Mouse (Mus musculus) gastrocnemius, postnatal 4 days (tissue): ENCODE data around the gene Smtnl2. TPM values are rescaled to one million over a fixed set of nuclear protein-coding genes. Genes with fewer than 3 reads are reported as not detected.
A peak's percentile ranks its signal among the peaks of the same experiment; 100 is the strongest.
"Not testable (repeated sequence)": the region's sequence is repeated elsewhere in the genome, so short reads cannot be mapped to it uniquely, and the experiment has no call there.

Experiments
- DNase-seq, 2 experiments: peaks; one replicate each; pipeline ENCODE4 v3.0.0; 2021 to 2022; ENCODE audit warnings: low spot score in 2 of 2, mixed read lengths in 2 of 2
- microRNA-seq: library from miRNA; unstranded; fragments of <30 nt; microRNA quantifications from one replicate; pipeline ENCODE4 v1.2.0, GENCODE M21; 2021
- total RNA-seq, 2 experiments: library from RNA; stranded (reverse); gene quantifications; 2 replicates each; pipeline ENCODE4 v1.2.3; 2021

The Smtnl2 gene
- total RNA-seq, 2 experiments from 2014 or later = 160 to 187 TPM

GRCm38 (mm10) chr11:72363523-72364240, 47.8 kb downstream of the Smtnl2 start:
- DNase-seq = no peak

GRCm38 (mm10) chr11:72362347-72362741, 49.2 kb downstream of the Smtnl2 start, which contains the start of gene Tekt1:
TSS of gene Tekt1 (minus strand) at chr11:72362442.
- DNase-seq = no peak

- DNase-seq = peak in 1 of 2 experiments; percentile 59
These were observed 49.8 kb downstream of the Smtnl2 start for GRCm38 (mm10) chr11:72361385-72362346.

GRCm38 (mm10) chr11:72354971-72355728, 56.4 kb downstream of the Smtnl2 start:
- peak; percentile 65 to 79 for DNase-seq

- DNase-seq = no peak
These were observed 58.3 kb downstream of the Smtnl2 start for GRCm38 (mm10) chr11:72353186-72353585.

GRCm38 (mm10) chr11:72352272-72352671, 59.2 kb downstream of the Smtnl2 start:
- DNase-seq = no peak

GRCm38 (mm10) chr11:72349652-72350051, 61.9 kb downstream of the Smtnl2 start:
- no peak for DNase-seq

GRCm38 (mm10) chr11:72349016-72349415, 62.5 kb downstream of the Smtnl2 start:
- no peak for DNase-seq

- no peak for DNase-seq
These were observed 63.0 kb downstream of the Smtnl2 start for GRCm38 (mm10) chr11:72348563-72348962.

- no peak for DNase-seq
These were observed 67.0 kb downstream of the Smtnl2 start for GRCm38 (mm10) chr11:72344486-72344885.

GRCm38 (mm10) chr11:72343904-72344303, 67.6 kb downstream of the Smtnl2 start:
- DNase-seq = peak; percentile 44 to 65

- not testable (repeated sequence) for DNase-seq
These were observed 68.3 kb downstream of the Smtnl2 start for GRCm38 (mm10) chr11:72343238-72343625.

GRCm38 (mm10) chr11:72342549-72343237, 68.8 kb downstream of the Smtnl2 start:
- DNase-seq = peak; percentile 37 to 60

- DNase-seq = no peak
These were observed 71.8 kb downstream of the Smtnl2 start for GRCm38 (mm10) chr11:72339716-72340115.

Small RNA genes within 50 kb of the gene (microRNA-seq; reads per million reads assigned to microRNA genes)
- not detected for gene Mir6338

Other genes starting within 250 kb of the Smtnl2 start
- gene Gm43951, start 204.9 kb downstream of the Smtnl2 start, total RNA-seq = under 1 TPM; 0.61 to 0.65 TPM
- gene 4933427D14Rik, start 204.3 kb downstream of the Smtnl2 start, total RNA-seq = 1 to 10 TPM; 4.7 to 5.9 TPM
- 10 to 100 TPM; 46.8 to 49.6 TPM for gene Txndc17, start 204.2 kb downstream of the Smtnl2 start, total RNA-seq
- gene Med31, start 196.1 kb downstream of the Smtnl2 start, total RNA-seq = 10 to 100 TPM; 10.8 to 12.0 TPM
- under 1 TPM; 0.23 to 0.52 TPM for gene Slc13a5, start 144.5 kb downstream of the Smtnl2 start, total RNA-seq
- gene Xaf1, start 110.1 kb downstream of the Smtnl2 start, total RNA-seq = 10 to 100 TPM; 10.0 to 10.8 TPM
- not detected for gene Fbxo39, start 97.3 kb downstream of the Smtnl2 start, total RNA-seq
- 1 to 10 TPM; 1.5 to 2.2 TPM for gene Tekt1, start 49.3 kb downstream of the Smtnl2 start, total RNA-seq
- under 1 TPM; 0.23 to 0.32 TPM for gene Ggt6, start 23.8 kb upstream of the Smtnl2 start, total RNA-seq
- gene Mybbp1a, start 29.6 kb upstream of the Smtnl2 start, total RNA-seq = 10 to 100 TPM; 71.8 to 90.1 TPM
- gene Spns2, start 78.2 kb upstream of the Smtnl2 start, total RNA-seq = 10 to 100 TPM; 12.7 to 14.8 TPM
- under 1 TPM; 0.16 to 0.17 TPM for gene Spns3, start 138.8 kb upstream of the Smtnl2 start, total RNA-seq
- gene Ube2g1, start 195.6 kb upstream of the Smtnl2 start, total RNA-seq = 10 to 100 TPM; 36.0 to 46.5 TPM